Mouse (Mus musculus): ENCODE results near the gene Bbs1.
"Not testable (repeated sequence)": the region's sequence is repeated elsewhere in the genome, so short reads cannot be mapped to it uniquely, and the experiment has no call there.

The Bbs1 gene

GRCm38 (mm10) chr19:4879324-4879703, 27.1 kb downstream of the Bbs1 start:
- DNase-seq = no peak

DNA sequence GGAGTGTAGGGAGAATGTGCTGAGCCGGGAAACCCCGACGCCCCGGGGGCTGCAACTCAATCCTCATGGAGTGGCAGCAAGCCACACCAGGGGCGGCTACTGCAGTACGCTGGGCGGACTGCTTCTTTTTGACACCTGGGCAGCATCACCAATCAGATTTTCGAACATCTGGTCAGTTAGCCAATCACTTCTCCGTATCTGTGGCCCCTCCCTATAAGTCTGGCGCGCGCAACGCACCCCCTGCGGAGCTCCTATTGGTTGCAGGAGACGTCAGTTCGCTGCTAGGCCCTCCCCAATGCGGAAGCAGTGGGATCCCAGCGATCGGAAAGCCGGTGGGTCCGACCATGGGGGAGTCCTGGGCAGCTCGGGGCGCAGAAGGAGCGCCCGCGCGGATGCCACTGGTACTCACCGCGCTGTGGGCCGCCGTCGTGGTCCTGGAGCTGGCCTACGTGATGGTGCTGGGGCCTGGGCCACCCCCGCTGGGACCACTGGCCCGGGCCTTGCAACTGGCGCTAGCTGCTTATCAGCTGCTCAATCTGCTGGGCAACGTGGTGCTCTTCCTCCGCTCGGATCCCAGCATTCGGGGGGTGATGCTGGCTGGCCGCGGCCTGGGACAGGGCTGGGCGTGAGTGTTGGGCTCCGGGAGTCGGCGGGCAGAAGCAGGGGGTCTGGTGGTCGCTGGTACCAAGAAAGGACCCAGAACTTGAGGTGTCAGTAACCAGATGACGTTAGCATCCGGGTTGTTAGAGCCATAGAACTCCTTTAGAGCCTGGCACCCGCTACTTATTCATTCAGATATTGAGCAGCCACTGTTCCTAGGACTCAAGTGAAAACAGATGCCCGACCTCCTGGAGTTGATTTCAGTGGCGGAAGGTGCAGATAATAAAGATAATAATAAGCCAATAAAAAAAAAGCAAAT, 27.8 kb downstream of the Bbs1 start, which contains the start of gene Zdhhc24:
Zdhhc24 (plus strand) TSS at position 264 of the 919 bp plus-strand sequence.
- DNase-seq = peak; percentile 95 to 96

- DNase-seq = peak in 1 of 2 experiments; percentile 22
These were observed 28.6 kb downstream of the Bbs1 start, which contains the start of gene Actn3 for GRCm38 (mm10) chr19:4877785-4878184. Gene Actn3 (minus strand): TSS chr19:4877909.

GRCm38 (mm10) chr19:4876755-4877154, 29.7 kb downstream of the Bbs1 start:
- no peak for DNase-seq

DNA sequence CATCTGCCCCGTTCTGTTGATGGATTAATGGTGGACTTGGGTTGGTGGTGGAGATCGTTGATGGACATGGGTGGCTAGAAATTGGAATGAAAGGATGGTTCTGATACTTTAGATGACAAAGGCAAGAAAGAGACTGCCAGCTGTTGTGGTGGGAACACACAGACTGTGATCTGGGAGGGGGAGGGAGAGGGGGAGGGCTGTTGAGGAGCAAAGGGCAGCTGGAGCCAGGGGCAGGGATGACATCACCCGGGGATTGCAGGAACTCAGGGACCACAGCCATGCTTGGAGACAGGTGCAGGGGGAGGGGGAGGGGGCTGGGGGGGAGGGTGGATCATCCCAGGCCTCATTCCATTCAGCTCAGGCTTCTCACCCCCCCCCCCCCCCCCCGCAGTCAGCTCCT, 30.2 kb downstream of the Bbs1 start:
- DNase-seq = no peak

DNA sequence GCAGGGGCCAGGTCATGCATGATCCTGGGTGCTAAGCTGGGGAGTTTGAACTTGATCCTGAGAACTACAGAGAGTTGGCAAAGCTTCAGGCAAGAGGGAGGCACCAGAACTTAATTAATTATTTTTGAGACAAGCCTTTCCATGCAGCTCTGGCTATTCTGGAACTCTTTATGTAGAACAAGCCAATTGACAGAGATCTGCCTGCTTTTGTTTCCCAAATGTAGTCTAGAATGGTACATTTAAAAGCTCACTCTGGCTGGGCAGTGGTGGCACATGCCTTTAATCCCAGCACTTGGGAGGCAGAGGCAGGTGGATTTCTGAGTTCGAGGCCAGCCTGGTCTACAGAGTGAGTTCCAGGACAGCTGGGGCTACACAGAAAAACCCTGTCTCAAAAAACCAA, 31.8 kb downstream of the Bbs1 start:
- DNase-seq = not testable (repeated sequence)

- no peak for DNase-seq
These were observed 41.3 kb downstream of the Bbs1 start for GRCm38 (mm10) chr19:4865147-4865546.

- no peak for DNase-seq
These were observed 43.4 kb downstream of the Bbs1 start for GRCm38 (mm10) chr19:4863048-4863447.

DNA sequence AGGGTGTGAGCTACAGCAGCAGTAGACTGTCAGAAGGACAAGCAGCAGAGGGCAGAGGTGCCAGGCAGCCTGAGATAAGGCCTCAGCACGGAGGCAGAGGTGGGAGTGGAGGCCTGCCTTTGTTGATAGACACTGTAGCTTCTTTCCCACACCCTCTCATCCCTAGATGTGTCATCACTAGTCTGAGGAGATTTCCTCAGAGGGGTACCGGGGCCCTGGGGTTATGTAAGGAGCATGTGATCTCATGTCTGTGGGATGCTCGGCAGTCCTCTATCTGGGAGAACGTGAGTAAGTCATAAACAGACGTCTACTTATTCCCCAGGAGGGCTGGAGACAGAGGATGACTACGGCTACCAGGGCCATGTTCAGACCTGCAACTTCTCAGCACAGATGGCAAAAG, 47.3 kb downstream of the Bbs1 start:
- no peak for DNase-seq

- DNase-seq = no peak
These were observed 50.5 kb downstream of the Bbs1 start for GRCm38 (mm10) chr19:4855951-4856350.

DNA sequence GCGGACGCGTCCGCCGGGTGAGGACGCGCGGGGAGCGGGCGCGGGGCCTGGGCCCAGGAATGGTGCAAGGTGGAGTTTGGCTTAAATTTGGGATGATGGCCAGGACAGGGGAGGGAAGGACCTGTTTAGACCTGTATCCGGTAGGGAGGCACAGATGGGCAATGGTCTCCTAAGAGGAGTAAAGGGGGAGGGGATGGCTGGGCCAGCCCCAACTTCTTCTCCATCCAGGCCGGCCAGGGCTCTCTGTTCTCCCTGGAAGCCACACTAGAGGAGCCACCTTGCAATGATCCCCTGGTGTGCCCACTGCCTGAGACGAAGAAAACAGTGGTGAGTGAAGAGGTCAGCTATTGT, 51.0 kb downstream of the Bbs1 start:
- DNase-seq = no peak

- DNase-seq = peak; percentile 95 to 97
These were observed 51.6 kb downstream of the Bbs1 start, which contains the start of gene Ctsf for GRCm38 (mm10) chr19:4854552-4855469. Gene Ctsf (plus strand): TSS chr19:4855130.

- no peak for DNase-seq
These were observed 56.1 kb downstream of the Bbs1 start for GRCm38 (mm10) chr19:4850281-4850680.

- no peak for DNase-seq
These were observed 56.6 kb downstream of the Bbs1 start for GRCm38 (mm10) chr19:4849800-4850199.

DNA sequence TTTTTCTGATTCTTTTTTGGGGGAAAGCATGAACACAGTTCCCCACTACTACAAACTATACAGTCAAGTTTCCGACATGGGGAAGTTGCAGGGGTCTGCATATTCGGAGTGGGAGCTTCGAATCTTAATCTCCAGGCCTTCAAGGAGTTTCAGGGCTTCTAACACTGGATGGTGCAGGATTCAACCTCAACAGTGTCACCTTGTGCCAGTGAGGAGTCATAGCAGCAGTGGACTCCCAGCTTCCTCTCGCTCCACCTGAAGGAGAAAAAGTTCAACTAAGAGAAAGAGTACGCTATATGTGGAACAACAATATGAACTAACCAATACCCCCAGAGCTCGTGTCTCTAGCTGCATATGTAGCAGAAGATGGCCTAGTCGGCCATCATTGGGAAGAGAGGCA, 58.9 kb downstream of the Bbs1 start:
- peak; percentile 31 to 37 for DNase-seq

DNA sequence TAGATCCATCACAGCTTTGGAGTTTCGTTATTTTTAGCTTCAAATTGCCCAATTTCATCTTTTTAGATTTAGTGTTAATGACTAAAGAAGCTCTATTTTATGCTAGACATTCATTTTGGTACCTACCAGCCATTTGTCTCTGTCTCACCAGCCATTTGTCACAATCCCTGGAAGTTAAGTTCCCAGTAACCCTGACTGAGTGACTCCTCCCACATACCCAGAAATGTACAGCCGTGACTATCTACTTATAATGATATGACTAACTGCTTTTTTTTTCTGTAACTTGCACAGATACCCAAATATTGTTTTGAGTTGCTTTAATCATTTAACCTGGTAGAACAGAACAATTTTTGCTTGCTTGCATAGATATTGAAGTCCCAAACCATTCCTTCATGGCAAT, 60.6 kb downstream of the Bbs1 start:
- no peak for DNase-seq

DNA sequence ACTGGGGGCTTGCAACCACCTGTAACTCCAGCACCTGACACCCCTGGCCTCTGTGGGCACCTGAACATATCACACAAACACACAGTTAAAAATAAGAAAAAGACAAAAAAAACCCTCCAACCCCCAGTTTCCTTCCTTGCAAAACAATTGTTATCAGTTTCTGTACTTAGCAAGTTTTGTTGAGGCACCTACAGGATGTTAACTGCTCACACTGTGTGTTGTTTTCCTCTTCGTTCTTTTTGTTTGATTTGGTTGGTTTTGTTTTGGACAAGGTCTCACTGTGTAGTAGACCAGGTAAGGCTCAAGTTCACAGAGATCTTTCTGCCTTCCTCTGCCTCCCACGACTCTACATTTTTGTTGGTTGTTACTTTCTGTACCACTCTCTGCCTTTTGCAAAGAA, 63.8 kb downstream of the Bbs1 start:
- no peak for DNase-seq

GRCm38 (mm10) chr19:4840848-4841247, 65.6 kb downstream of the Bbs1 start:
- DNase-seq = no peak

DNA sequence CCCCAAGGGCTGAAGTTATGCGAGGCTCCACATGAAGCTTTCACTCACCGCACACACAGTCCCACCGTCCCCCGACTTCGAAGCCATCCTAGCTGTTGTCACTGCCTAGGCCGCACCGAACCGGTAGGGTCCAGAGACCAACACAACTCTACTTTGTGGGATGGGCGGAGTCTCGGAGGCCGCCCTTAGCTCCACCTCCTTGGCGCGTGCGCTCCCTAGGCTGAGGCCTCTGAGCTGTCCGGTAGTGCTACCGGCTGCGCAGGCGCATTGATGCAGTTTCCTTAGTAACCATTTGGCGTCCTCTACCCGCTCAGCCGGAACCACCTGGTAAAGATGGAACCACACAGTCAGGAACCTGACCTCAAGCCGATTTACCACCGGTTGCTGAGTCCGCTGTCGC, 67.3 kb downstream of the Bbs1 start, which contains the start of the genes Ccs and Ccdc87:
Ccs (minus strand) TSS at position 184 of the 400 bp plus-strand sequence.
Ccdc87 (plus strand) TSS at position 218 of the 400 bp plus-strand sequence.
- peak; percentile 97 to 98 for DNase-seq

GRCm38 (mm10) chr19:4838526-4839140, 67.8 kb downstream of the Bbs1 start:
- DNase-seq = no peak

- DNase-seq = no peak
These were observed 69.4 kb downstream of the Bbs1 start for GRCm38 (mm10) chr19:4837049-4837448.
